Mouse (Mus musculus) E14TG2a.4 (cell line): Measurements from ENCODE around the gene Dnaic2.

Experiments used
- CTCF ChIP-seq: conservative IDR thresholded peaks from 2 replicates; pipeline ENCODE4 v1.5.1; 2014; ENCODE audit warnings: low read length
- NANOG ChIP-seq: IDR thresholded peaks from 2 replicates; pipeline ENCODE4 v1.6.1; 2014; ENCODE audit warnings: borderline replicate concordance, low read length, mixed read lengths
- POU5F1 ChIP-seq: IDR thresholded peaks from 2 replicates; pipeline ENCODE4 v1.6.1; 2014; ENCODE audit warnings: low read length, borderline replicate concordance

- TF ChIP-seq CTCF (peak; percentile 13; the same call in 1 of the 2 replicates), POU5F1 (no peak), NANOG (no peak)
Observed at GRCm38 (mm10) chr11:114785892-114786291, 58.7 kb downstream of the Dnaic2 start.
